Mouse (Mus musculus): Measurements from ENCODE around the gene Nabp2.

- TF ChIP-seq ZC3H11A (IDR thresholded peaks at IDR 0.05; ENCODE audit: borderline replicate concordance, low read depth, low read length), result no peak
- no peak for TF ChIP-seq ZNF384 (IDR thresholded peaks at IDR 0.05; ENCODE audit: low read depth, low read length)
- no peak for TF ChIP-seq MAFK (IDR thresholded peaks at IDR 0.05; ENCODE audit: insufficient read depth, low read depth, low read length)
Observed at GRCm38 (mm10) chr10:128367899-128368401, 43.3 kb downstream of the Nabp2 start.
